Mouse (Mus musculus) midbrain, embryonic 14.5 days (tissue): ENCODE data around the gene Slc35e2. TPM values are rescaled to one million over a fixed set of nuclear protein-coding genes. Genes with fewer than 3 reads are reported as not detected.

Experiments used
- ATAC-seq: fragments of 200-750 bp; cut with Nextera tagmentation; 2 replicates; pipeline ENCODE4 v1.8.0; 2017; ENCODE audit warnings: moderate number of reproducible peaks, moderate library complexity; ENCODE audit not compliant: low FRiP score, low TSS enrichment
- DNase-seq: peaks from one replicate; pipeline ENCODE4 v3.0.0-alpha.2; 2015
- H3K27ac ChIP-seq: fragments of 300-500 bp; sonication (generic); replicated peaks from 2 replicates; pipeline ENCODE4 v1.5.1; 2014; ENCODE audit warnings: mild to moderate bottlenecking, low read depth, low read length, moderate library complexity
- H3K27me3 ChIP-seq: fragments of 300-500 bp; sonication (generic); 2 replicates; pipeline ENCODE4 v1.6.1; 2014; ENCODE audit warnings: low read length, control low read depth, mixed read lengths; ENCODE audit not compliant: control insufficient read depth, insufficient read depth
- H3K36me3 ChIP-seq: fragments of 300-500 bp; sonication (generic); 2 replicates; pipeline ENCODE4 v1.6.1; 2014; ENCODE audit warnings: low read length, control low read depth; ENCODE audit not compliant: control insufficient read depth, insufficient read depth
- H3K4me1 ChIP-seq: fragments of 300-500 bp; sonication (generic); 2 replicates; pipeline ENCODE4 v1.6.1; 2014; ENCODE audit warnings: mild to moderate bottlenecking, antibody characterized with exemption, low read length, control low read depth; ENCODE audit not compliant: control insufficient read depth, insufficient read depth
- H3K4me2 ChIP-seq: fragments of 300-500 bp; sonication (generic); 2 replicates; pipeline ENCODE4 v1.6.1; 2014; ENCODE audit warnings: mild to moderate bottlenecking, low read length, moderate library complexity
- H3K4me3 ChIP-seq: fragments of 300-500 bp; sonication (generic); replicated peaks from 2 replicates; pipeline ENCODE4 v1.5.1; 2014; ENCODE audit warnings: low read depth, low read length
- H3K9ac ChIP-seq: fragments of 300-500 bp; sonication (generic); replicated peaks from 2 replicates; pipeline ENCODE4 v1.6.1; 2014; ENCODE audit warnings: mild to moderate bottlenecking, low read length, moderate library complexity
- H3K9me3 ChIP-seq: fragments of 300-500 bp; sonication (generic); 2 replicates; pipeline ENCODE4 v1.6.1; 2016; ENCODE audit warnings: low read length, control low read depth, mixed read lengths; ENCODE audit not compliant: control insufficient read depth
- WGBS: fragments of 180-500 bp; shearing (Covaris S2); extraction: QIAGEN DNeasy Blood & Tissue Kit; methylation state at CpG from one replicate; pipeline ENCODE4 v1.1.7; 2014; 5-methylcytosine and 5-hydroxymethylcytosine counted together
- polyA plus RNA-seq: library from polyadenylated mRNA; unstranded; fragments of >200 nt; fragmentation: Nextera tagmentation; extraction: Ambion mirVana; gene quantifications from 2 replicates; pipeline ENCODE4 v1.2.1, GENCODE M21; 2014

The Slc35e2 gene
- polyA plus RNA-seq, 1 experiment from 2014 or later, result 19.9 TPM

DNA sequence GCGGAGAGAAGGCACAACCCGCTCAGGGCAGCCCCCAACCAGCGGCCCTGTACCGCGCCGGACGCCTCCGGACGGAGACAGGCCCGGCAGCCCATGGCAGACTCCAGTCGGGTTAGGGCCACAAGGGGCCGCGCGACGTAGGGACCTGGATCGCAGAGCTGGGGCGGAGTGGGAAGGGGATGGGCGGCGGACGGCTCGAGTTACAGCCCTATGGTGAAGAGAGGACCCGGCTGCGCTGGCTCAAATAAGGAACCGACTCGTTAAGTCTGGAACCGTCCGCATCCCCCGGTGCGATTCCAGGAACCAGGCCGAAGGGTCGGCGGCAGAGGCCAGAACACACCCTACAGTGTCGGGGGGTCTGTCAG, 51.9 kb downstream of the Slc35e2 start, which contains the start of gene Mmp23:
Mmp23 (minus strand) TSS at position 299 of the 365 bp plus-strand sequence.
- H3K9me3 ChIP-seq, result no peaks in the 10 kb centered on the region
- H3K4me3 ChIP-seq, result peak within 1 kb of the TSS; percentile 30
- peaks cover 63% of the 10 kb centered on the region for H3K36me3 ChIP-seq
- H3K9ac ChIP-seq, result peak within 1 kb of the TSS; percentile 49
- H3K4me2 ChIP-seq, result peak within 1 kb of the TSS; percentile 67
- WGBS, result under 1% methylated on average over 33 of the region's 33 CpGs
- H3K4me1 ChIP-seq, result peaks cover 24% of the 10 kb centered on the region
- peak; percentile 64 for DNase-seq
- peak; percentile 31; the same call in 1 of the 2 replicates for ATAC-seq
- peaks cover 54% of the 10 kb centered on the region for H3K27me3 ChIP-seq
- H3K27ac ChIP-seq, result no peak within 1 kb of the TSS

- peaks cover 24% of the 10 kb centered on the region for H3K4me1 ChIP-seq
- peak overlapping the region; percentile 67 for H3K4me2 ChIP-seq
- peak overlapping the region; percentile 30 for H3K4me3 ChIP-seq
- H3K27me3 ChIP-seq, result peaks cover 54% of the 10 kb centered on the region
- ATAC-seq (peak; percentile 39; the same call in 1 of the 2 replicates), DNase-seq (peak; percentile 58)
- H3K9ac ChIP-seq, result peak overlapping the region; percentile 49
- H3K27ac ChIP-seq, result no peak overlapping the region
- no peaks in the 10 kb centered on the region for H3K9me3 ChIP-seq
- 2% methylated on average over 31 of the region's 31 CpGs for WGBS
- H3K36me3 ChIP-seq, result peaks cover 63% of the 10 kb centered on the region
Measured at GRCm38 (mm10) chr4:155653451-155654182, 52.4 kb downstream of the Slc35e2 start.

GRCm38 (mm10) chr4:155654183-155654455, 52.9 kb downstream of the Slc35e2 start:
- H3K4me1 ChIP-seq, result peaks cover 24% of the 10 kb centered on the region
- H3K4me2 ChIP-seq, result peak overlapping the region; percentile 50; the same call in 1 of the 2 replicates
- peak overlapping the region; percentile 24; the same call in 1 of the 2 replicates for H3K4me3 ChIP-seq
- DNase-seq, result no peak
- H3K36me3 ChIP-seq, result peaks cover 62% of the 10 kb centered on the region
- H3K9ac ChIP-seq, result no peak overlapping the region
- no peaks in the 10 kb centered on the region for H3K9me3 ChIP-seq
- no peak overlapping the region for H3K27ac ChIP-seq
- ATAC-seq, result no peak
- WGBS, result under 1% methylated on average over 6 of the region's 6 CpGs
- peaks cover 54% of the 10 kb centered on the region for H3K27me3 ChIP-seq

DNA sequence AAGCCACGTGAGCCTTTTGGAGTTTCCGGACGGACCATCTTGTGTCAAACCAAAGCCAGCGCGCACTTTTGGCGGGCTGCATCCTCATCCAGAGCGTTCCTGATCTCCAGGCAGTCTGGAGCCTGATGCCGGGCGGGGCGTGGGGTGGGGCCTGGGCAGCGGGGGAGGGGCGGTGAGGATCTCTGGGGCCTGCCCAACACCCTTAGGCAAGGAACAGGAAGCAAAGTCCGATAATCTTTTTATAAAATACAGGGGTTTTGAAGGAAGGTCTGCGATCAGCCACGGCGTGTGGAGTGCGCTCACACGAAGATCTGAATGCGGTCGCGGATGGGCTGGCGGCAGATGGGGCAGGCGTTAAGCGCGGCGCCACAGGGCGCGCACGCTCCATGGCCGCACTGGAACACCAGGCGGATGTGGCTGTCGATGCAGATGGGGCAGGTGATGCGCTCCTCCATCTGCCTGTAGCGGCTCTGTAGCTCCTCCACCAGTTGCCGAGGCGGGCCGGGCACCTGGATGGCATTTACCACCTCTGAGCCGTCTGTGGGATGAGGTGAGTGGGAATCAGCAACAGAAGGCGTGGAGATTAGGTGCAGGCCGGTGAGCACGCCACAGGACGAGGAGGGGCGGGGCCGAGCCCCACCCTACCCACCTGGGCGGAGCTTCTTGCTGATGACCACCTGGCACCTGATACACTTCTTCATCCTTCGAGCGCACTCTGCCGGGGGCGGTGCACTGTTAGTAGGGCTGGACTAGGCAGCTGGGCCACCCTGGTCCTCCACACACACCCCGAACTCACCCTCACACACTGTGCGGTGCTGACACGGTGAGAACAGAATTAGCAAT, 53.5 kb downstream of the Slc35e2 start:
- H3K4me3 ChIP-seq, result peak overlapping the region; percentile 24
- peak overlapping the region; percentile 36 for H3K9ac ChIP-seq
- H3K4me2 ChIP-seq, result peak overlapping the region; percentile 50
- no peak overlapping the region for H3K27ac ChIP-seq
- DNase-seq (peak; percentile 51), ATAC-seq (0 out of 2 replicates have a peak, but pooled peaks have one; percentile 5)
- no peaks in the 10 kb centered on the region for H3K9me3 ChIP-seq
- WGBS, result 3% methylated on average over 52 of the region's 52 CpGs
- peaks cover 61% of the 10 kb centered on the region for H3K36me3 ChIP-seq
- H3K27me3 ChIP-seq, result peaks cover 54% of the 10 kb centered on the region
- H3K4me1 ChIP-seq, result peaks cover 24% of the 10 kb centered on the region

DNA sequence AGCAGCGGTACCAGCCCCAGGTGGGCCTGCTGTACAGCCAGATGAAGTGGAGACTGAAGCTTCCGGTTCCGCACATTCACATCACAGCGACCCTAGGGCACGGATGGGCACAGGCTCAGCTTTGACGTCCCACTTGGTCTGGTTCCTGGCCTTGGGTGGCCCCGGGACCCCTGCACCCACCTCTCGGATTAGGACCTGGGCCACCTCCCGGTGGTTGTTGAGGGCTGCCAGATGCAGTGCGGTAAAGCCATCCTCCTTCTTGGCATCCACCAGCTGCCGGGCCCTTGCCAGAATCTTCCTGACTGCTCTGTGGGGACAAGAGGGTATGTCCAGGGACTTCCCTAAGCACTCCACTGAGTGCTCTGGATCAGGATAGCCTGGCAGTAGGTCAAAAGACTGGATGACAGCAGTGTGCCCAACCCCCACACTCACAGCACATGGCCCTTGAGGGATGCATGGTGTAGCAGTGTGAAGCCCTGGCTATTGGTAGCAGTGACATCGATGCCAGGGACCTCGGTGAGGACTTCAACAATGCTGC, 55.1 kb downstream of the Slc35e2 start:
- peaks cover 50% of the 10 kb centered on the region for H3K27me3 ChIP-seq
- 93% methylated on average over 13 of the region's 13 CpGs for whole genome bisulfite sequencing

DNA sequence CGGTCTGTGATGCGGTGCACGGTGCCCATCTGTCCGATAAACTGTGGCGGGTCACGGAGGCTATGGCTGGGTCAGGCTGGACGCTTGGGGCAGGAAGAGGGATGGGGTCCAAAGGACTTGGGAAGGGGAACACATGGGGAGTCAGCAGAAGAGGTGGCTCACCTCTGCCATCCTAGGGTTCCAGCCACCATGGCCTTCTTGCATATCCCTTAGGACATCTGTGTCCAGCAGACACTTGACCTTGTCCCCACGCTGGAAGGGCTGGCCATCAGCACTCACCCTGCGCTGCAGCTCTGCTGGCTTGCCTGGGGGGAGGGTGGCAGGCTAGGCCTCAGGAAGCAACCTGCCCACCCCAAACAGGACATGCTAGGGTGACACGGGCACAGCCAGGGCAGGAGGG, 57.7 kb downstream of the Slc35e2 start:
- Histone ChIP-seq H3K27ac (no peak overlapping the region), H3K9me3 (no peaks in the 10 kb centered on the region), H3K4me2 (no peak overlapping the region), H3K9ac (no peak overlapping the region), H3K4me3 (no peak overlapping the region), H3K27me3 (peaks cover 24% of the 10 kb centered on the region), H3K4me1 (peaks cover 12% of the 10 kb centered on the region), H3K36me3 (peaks cover 48% of the 10 kb centered on the region)
- DNase-seq (no peak), ATAC-seq (no peak)
- WGBS, result 92% methylated on average over 10 of the region's 10 CpGs

More for the DNA sequence above, 55.1 kb downstream of the Slc35e2 start:
- DNase-seq (no peak), ATAC-seq (no peak)
- peaks cover 50% of the 10 kb centered on the region for H3K36me3 ChIP-seq
- no peak overlapping the region for H3K4me2 ChIP-seq
- H3K9ac ChIP-seq, result no peak overlapping the region
- H3K27ac ChIP-seq, result no peak overlapping the region
- no peak overlapping the region for H3K4me3 ChIP-seq
- H3K9me3 ChIP-seq, result no peaks in the 10 kb centered on the region
- peaks cover 24% of the 10 kb centered on the region for H3K4me1 ChIP-seq

DNA sequence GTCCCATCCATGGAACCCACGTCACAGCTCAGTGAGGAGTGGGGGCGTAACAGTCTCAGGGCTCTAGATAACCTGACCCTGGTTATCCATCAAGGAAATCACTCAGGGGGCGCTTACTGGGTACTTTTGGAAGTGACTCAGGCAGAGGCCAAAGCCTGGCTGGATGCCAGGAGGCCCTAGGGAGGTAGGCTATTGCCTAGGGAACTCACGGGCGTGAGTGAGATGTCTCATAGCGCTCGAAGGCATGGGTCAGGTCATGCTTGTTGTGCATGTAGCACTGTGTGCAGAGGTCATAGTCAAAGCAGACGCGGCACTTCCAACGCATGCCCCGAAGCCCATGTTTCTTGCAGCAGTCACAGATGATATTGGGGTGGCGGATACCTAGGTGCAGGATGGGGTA, 59.4 kb downstream of the Slc35e2 start:
- no peak overlapping the region for H3K4me2 ChIP-seq
- H3K4me1 ChIP-seq, result no peaks in the 10 kb centered on the region
- no peak overlapping the region for H3K9ac ChIP-seq
- no peak for ATAC-seq
- no peak overlapping the region for H3K27ac ChIP-seq
- no peak overlapping the region for H3K4me3 ChIP-seq
- no peak for DNase-seq
- 90% methylated on average over 12 of the region's 12 CpGs for WGBS
- peaks cover 7% of the 10 kb centered on the region for H3K27me3 ChIP-seq
- no peaks in the 10 kb centered on the region for H3K9me3 ChIP-seq
- peaks cover 47% of the 10 kb centered on the region for H3K36me3 ChIP-seq

- peaks cover 7% of the 10 kb centered on the region; the same call in 1 of the 2 replicates for H3K4me1 ChIP-seq
- no peaks in the 10 kb centered on the region for H3K9me3 ChIP-seq
- H3K4me3 ChIP-seq, result no peak overlapping the region
- H3K27ac ChIP-seq, result no peak overlapping the region
- H3K9ac ChIP-seq, result no peak overlapping the region
- H3K4me2 ChIP-seq, result no peak overlapping the region
- H3K36me3 ChIP-seq, result peaks cover 12% of the 10 kb centered on the region
- ATAC-seq, result no peak
- H3K27me3 ChIP-seq, result no peaks in the 10 kb centered on the region
- no peak for DNase-seq
Measured at GRCm38 (mm10) chr4:155666903-155667302, 65.7 kb downstream of the Slc35e2 start.
